Mouse (Mus musculus) G1E (cell line): ENCODE measurements around the gene Atp5b.

Experiments used
- CTCF ChIP-seq: IDR thresholded peaks from 2 replicates; pipeline ENCODE4 v1.5.1; 2012; ENCODE audit warnings: low read depth, low read length, inconsistent platforms, mixed read lengths
- GATA2 ChIP-seq: IDR thresholded peaks from 2 replicates; pipeline ENCODE4 v1.6.1; 2012; ENCODE audit warnings: low read depth, low read length, inconsistent platforms, borderline replicate concordance
- POLR2AphosphoS5 ChIP-seq: IDR thresholded peaks from 2 replicates; pipeline ENCODE4 v1.6.1; 2012; ENCODE audit warnings: low read depth, low read length, inconsistent platforms; ENCODE audit not compliant: insufficient replicate concordance

GRCm38 (mm10) chr10:128050355-128050754 lies 32.7 kb upstream of the Atp5b start:
- TF ChIP-seq CTCF (no peak), POLR2AphosphoS5 (no peak), GATA2 (no peak)
